Mouse (Mus musculus) gastrocnemius, adult 18-20 months (tissue): ENCODE data around the gene Dennd6a. TPM values are rescaled to one million over a fixed set of nuclear protein-coding genes. Genes with fewer than 3 reads are reported as not detected.
A peak's percentile ranks its signal among the peaks of the same experiment; 100 is the strongest.
"Not testable (repeated sequence)": the region's sequence is repeated elsewhere in the genome, so short reads cannot be mapped to it uniquely, and the experiment has no call there.

Experiments used
- DNase-seq: peaks from one replicate; pipeline ENCODE4 v3.0.0; 2021; ENCODE audit warnings: low spot score
- long read RNA-seq, 2 experiments: library from polyadenylated mRNA; stranded (forward); transcript quantifications; one replicate each; pipeline ENCODE4 v2.0.0; 2021
- total RNA-seq, 2 experiments: library from RNA; stranded (reverse); gene quantifications; 2 replicates each; pipeline ENCODE4 v1.2.3; 2021

Dennd6a gene
- total RNA-seq: 1 to 10 TPM; 6.7 to 7.8 TPM
- long read RNA-seq, experiment 1, full-length matches to known transcripts: 7 of 10 reads
- long read RNA-seq, experiment 1, partial matches to known transcripts: 0 of 10 reads
- long read RNA-seq, experiment 1, other reads (novel, unspliced or antisense): 3 of 10 reads
- long read RNA-seq, experiment 2, full-length matches to known transcripts: 8 of 9 reads
- long read RNA-seq, experiment 2, partial matches to known transcripts: 0 of 9 reads
- long read RNA-seq, experiment 2, other reads (novel, unspliced or antisense): 1 of 9 reads

DNA sequence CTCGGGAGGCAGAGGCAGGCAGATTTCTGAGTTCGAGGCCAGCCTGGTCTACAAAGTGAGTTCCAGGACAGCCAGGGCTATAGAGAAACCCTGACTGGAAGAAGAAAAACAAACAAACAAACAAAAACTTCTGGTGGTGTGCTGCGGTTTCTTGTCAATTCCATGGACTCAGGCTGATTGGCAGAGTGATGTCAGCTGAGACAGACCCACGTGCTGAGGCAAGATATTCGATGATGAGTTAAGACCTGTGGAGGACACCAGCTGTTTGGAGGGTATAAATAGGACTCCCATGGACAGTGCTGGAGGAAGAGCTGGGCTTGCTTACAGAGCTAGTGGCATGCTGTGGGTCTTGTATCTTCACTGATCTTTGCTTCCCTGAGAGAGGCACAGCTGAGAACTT lies at the start of gene Dennd6a:
Gene Dennd6a (plus strand): TSS at position 301 of the 400 bp plus-strand sequence.
- not testable (repeated sequence) for DNase-seq

GRCm38 (mm10) chr14:26525955-26526354 lies 47.7 kb upstream of the Dennd6a start:
- no peak for DNase-seq

DNA sequence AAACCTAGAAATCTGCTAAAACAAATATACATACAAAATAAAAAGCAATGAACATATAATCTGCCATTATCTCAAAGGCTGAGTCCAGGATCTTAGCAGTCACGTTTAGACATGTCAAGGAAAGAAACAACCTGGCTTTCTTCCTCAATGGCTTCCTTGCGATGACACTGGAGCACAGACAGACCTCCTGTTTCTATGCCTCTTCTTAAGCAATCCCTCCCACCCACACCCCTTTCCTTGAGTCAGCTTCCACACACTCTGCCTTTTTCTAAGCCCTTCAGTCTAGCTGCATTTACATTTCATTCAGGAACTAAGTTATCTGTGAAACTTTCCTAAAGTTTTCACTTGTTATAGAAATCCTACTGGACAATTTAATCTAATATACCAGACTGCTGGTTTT lies 45.4 kb upstream of the Dennd6a start:
- no peak for DNase-seq

DNA sequence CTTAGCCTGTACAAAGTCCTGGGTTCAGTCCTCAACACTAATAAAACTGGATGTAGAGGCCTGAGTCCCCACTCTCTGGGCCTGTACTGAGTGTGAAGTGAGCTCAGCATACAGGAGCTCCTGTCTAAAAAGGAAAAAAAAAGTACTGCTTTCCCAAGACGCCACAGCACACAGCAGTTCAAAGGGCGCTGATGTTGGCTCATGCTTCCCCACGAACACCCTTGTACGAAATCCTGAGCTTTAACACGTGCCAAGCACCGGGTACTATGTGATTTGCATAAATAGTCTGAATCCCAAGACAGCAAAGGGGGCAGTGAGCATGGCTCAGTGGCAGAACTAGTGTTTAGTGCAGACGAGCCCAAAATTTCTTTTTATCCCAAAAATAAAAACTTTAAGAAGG lies 43.3 kb upstream of the Dennd6a start:
- no peak for DNase-seq

- no peak for DNase-seq
Measured at GRCm38 (mm10) chr14:26531410-26532313, 42.0 kb upstream of the Dennd6a start.

GRCm38 (mm10) chr14:26532752-26533151 lies 40.9 kb upstream of the Dennd6a start:
- no peak for DNase-seq

- no peak for DNase-seq
Measured at GRCm38 (mm10) chr14:26533267-26533666, 40.4 kb upstream of the Dennd6a start.

DNA sequence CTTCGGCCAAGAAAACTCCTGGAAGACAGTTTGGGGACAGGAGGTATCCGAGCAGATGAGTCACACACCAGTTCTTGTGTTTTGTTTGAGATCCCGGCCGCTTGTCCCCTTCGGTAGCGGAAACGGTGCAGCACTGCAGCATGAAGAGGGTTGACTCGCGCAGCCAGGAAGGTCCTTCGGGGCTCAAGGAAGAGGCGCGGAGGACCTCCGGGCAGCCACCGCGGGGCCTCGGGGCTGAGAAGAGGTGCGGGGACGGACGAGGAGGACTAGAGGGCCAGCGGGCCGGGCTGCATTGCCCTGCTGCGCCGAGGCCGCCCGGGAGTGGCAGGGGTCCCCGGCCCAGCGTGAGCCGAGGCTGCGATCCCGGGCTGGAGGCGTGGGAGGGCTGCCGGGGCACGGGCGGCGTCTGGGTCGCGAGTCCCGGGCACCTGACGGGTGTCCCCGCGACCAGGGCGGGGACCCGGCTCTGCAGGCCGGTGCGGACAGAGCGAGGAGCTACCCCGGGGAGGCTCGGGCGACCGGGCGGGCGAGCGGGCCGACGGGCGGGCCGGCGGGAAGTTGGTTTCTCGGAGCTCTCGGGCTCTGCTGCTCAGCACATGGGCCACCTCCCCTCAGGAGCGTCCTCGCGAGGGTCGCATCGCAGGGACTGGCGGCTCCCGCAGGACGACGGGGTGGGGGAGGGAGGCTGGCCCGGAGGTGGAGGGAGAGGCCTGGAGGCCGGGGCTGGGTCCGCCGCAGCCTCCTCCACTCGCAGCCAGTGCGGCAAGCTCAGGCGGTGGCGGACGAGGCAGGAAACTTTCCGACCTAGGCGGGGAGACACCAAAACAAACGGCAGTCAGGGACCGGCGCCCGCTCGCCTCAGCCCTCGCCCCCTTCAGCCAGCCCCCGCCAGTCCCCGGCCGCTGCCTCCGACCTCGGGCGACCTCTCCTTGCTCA lies 39.6 kb upstream of the Dennd6a start:
- DNase-seq: peak; percentile 27

DNA sequence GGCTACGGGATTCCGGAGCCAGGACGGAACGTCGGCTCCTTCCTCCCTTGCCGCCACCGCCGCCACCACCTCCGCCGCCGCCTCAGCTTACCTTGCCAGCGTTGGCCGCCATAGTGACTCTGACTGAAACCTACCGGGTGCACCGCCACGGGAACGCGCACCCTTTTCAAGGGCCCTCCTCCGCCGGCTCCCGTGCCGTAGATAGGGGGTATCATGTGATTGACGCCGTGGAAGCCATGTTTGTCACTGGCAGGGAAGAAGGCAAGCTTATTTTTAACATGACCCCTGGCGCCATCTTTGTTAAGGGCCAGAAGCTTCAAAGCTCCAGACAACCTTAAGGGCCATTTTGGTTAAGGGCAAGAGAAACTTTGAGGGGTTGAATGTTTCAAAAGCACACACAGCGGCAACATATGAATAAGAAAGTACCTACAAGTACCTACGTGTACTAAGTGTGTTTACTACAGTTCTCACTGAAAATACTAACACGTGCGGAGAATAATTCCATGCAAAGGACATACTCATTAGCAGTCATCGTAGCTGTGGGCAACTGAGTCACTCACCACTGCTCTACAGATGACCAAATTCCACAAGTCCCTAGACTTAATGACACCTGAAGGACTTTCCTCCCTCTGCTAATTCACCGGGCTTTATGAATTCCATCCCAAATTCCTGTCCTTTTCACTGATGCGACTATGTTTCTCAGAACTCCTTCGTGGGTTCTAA lies 38.7 kb upstream of the Dennd6a start, which contains the start of gene Slmap:
Gene Slmap (minus strand): TSS at position 175 of the 723 bp plus-strand sequence.
- DNase-seq: peak; percentile 100

GRCm38 (mm10) chr14:26539241-26539640 lies 34.4 kb upstream of the Dennd6a start:
- no peak for DNase-seq

DNA sequence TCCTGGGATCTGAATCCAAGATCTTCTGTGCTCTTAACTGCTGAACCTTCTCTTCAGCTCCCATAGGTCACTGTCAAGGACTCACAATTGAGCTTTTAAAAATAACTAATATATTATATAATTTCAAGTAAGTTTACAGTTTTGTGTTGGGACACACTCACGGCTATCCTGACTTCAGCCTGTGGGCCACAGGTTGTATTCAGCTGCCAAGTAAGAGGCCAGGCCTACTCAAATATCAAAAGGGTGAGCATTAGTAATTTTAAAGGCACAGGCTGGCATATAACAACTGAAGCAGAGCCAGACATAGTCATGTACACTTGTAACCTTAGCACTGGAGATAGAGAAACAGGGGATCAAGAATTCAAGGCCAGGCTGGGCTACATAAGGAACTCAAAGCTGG lies 33.1 kb upstream of the Dennd6a start:
- DNase-seq: peak; percentile 59

GRCm38 (mm10) chr14:26542136-26542535 lies 31.5 kb upstream of the Dennd6a start:
- no peak for DNase-seq

DNA sequence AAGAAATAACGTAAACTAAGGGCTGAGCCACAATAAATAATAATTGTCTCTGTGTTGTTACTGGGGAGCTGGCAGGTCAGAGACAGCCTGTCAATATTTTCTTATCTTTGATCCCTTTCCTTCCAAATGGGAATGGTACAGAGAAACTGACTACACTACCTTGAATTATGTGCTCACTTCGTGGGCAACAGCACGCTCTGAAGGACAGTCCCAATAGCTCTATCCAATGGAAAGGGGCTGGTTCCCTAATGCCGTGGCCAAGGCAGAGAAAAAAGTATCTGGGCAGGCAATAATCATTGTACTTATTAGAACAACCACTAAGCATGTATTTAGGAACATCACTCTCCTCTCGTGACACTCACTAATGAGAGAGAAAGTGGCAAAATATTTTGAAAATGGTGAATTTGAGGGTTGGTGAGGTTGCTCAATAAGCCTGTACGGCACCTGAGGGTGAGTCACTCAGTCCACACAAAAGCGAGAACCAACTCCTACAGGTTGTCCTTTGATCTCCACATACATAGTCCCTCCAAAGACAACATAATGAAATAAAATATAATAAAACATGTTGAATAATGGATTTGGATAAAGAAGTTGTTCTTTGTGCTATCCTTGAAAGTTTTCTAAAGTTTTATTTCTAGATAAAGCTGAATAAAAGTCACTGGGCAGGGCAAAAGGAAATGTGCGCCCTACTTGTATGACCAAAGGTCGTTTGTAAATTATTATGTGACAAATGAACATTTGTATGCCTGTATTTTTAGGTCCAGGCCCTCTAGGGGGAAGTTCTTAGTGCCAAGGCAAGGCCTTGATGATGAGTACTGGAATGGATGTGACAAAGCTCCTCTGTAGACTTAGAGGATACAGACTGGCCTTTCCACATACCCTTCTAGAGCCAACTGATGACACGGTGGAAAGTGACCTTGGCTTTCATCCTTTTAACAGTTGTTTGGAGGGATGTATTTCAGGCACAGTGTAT lies 25.9 kb upstream of the Dennd6a start:
- DNase-seq: no peak

- no peak for DNase-seq
Measured at GRCm38 (mm10) chr14:26550712-26551111, 22.9 kb upstream of the Dennd6a start.

GRCm38 (mm10) chr14:26552441-26552840 lies 21.2 kb upstream of the Dennd6a start:
- no peak for DNase-seq

- no peak for DNase-seq
Measured at GRCm38 (mm10) chr14:26552853-26553252, 20.8 kb upstream of the Dennd6a start.

DNA sequence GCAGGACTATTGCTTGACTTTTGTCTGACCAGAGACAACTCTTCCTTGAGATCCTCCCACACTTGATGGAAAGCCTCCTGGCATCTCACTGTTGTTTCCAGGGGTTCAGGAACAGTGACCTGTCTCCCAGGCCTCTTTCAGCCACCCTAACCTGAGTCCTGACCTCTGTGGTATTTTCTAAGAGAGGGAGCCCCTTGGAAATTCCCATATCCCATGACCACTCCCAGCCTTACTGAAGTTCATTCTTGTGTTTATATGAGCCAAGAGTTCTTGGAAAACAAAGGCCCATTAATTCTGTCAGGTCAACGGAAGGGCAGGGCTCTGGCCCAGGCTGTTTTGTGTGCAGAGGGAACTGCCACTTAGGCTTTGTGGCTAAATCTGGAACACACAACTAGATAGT lies 16.1 kb upstream of the Dennd6a start:
- DNase-seq: no peak

DNA sequence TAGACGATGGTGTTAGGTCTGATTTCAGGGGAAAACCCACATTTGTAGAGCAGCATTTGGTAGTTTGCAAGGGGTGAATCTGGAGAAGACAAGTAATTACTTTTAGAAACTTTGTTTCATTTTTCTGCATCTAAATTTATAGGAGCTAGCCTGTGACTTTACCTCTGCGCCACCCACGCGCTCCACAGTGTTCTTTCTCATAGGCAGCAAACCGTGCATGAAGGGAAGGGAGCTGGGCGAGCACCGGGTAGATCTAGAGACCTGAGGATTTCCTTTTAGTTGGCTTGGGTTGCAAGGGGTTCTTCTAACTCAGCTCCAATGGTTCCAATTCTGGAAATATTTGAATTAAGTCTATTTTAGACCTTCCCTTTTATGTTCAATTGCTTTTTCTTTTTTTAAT lies 15.1 kb upstream of the Dennd6a start:
- DNase-seq: no peak

GRCm38 (mm10) chr14:26562247-26562646 lies 11.4 kb upstream of the Dennd6a start:
- no peak for DNase-seq

- DNase-seq: no peak
Measured at GRCm38 (mm10) chr14:26569880-26570279, 3.8 kb upstream of the Dennd6a start.
